Mouse (Mus musculus) gastrocnemius, postnatal 10 days (tissue): Measurements from ENCODE around the gene Herc4. TPM values are rescaled to one million over a fixed set of nuclear protein-coding genes. Genes with fewer than 3 reads are reported as not detected.
"Not testable (repeated sequence)": the region's sequence is repeated elsewhere in the genome, so short reads cannot be mapped to it uniquely, and the experiment has no call there.

ENCODE experiments used
- DNase-seq: peaks from one replicate; pipeline ENCODE4 v3.0.0; 2021; ENCODE audit warnings: mixed read lengths
- total RNA-seq, 2 experiments: library from RNA; stranded (reverse); gene quantifications; 2 replicates each; pipeline ENCODE4 v1.2.3; 2021

The Herc4 gene
- total RNA-seq, 2 experiments from 2014 or later: 22.6 to 32.1 TPM

- DNase-seq: not testable (repeated sequence)
Measured at GRCm38 (mm10) chr10:63351099-63351498, 107.5 kb downstream of the Herc4 start.

GRCm38 (mm10) chr10:63352111-63352510, 108.5 kb downstream of the Herc4 start:
- DNase-seq: no peak

- DNase-seq: no peak
Measured at GRCm38 (mm10) chr10:63360502-63360901, 116.9 kb downstream of the Herc4 start.

GRCm38 (mm10) chr10:63365918-63366455, 122.4 kb downstream of the Herc4 start:
- no peak for DNase-seq

GRCm38 (mm10) chr10:63367386-63367785, 123.8 kb downstream of the Herc4 start:
- DNase-seq: no peak

Other genes starting within 250 kb of the Herc4 start
- 10 to 100 TPM; 15.9 to 24.0 TPM for gene Hnrnph3, start 219.6 kb upstream of the Herc4 start, total RNA-seq
- 1 to 10 TPM; 1.2 to 1.6 TPM for gene Pbld2, start 219.5 kb upstream of the Herc4 start, total RNA-seq
- gene Pbld1, start 183.6 kb upstream of the Herc4 start, total RNA-seq: under 1 TPM; 0.56 to 0.75 TPM
- gene Atoh7, start 144.2 kb upstream of the Herc4 start, total RNA-seq: under 1 TPM; 0.14 to 0.32 TPM
- gene Mypn, start 39.9 kb upstream of the Herc4 start, total RNA-seq: 100 to 1,000 TPM; 230 to 232 TPM
- 1 to 10 TPM; 7.0 to 8.3 TPM for gene Sirt1, start 137.9 kb downstream of the Herc4 start, total RNA-seq
- 1 to 10 TPM; 7.3 to 9.3 TPM for gene Dnajc12, start 138.6 kb downstream of the Herc4 start, total RNA-seq
- gene Gm7075, start 178.0 kb downstream of the Herc4 start, total RNA-seq: not detected
- 10 to 100 TPM; 23.0 to 24.9 TPM for gene Ctnna3, start 186.3 kb downstream of the Herc4 start, total RNA-seq